Mouse (Mus musculus) midbrain, embryonic 10.5 days (tissue): ENCODE measurements around the gene Pcbp1. TPM values are rescaled to one million over a fixed set of nuclear protein-coding genes. Genes with fewer than 3 reads are reported as not detected.
"Not testable (repeated sequence)": the region's sequence is repeated elsewhere in the genome, so short reads cannot be mapped to it uniquely, and the experiment has no call there.

Experiments used
- DNase-seq: peaks from one replicate; pipeline ENCODE4 v3.0.0-alpha.2; 2017; ENCODE audit warnings: low spot score
- H3K27ac ChIP-seq: fragments of 300-500 bp; sonication (generic); replicated peaks from 2 replicates; pipeline ENCODE4 v1.5.1; 2016; ENCODE audit warnings: mild to moderate bottlenecking
- H3K27me3 ChIP-seq: fragments of 300-500 bp; sonication (generic); 2 replicates; pipeline ENCODE4 v1.6.1; 2016; ENCODE audit warnings: low read depth, mild to moderate bottlenecking; ENCODE audit not compliant: poor library complexity, severe bottlenecking
- H3K36me3 ChIP-seq: fragments of 300-500 bp; sonication (generic); 2 replicates; pipeline ENCODE4 v1.6.1; 2016; ENCODE audit warnings: mild to moderate bottlenecking, moderate library complexity
- H3K4me1 ChIP-seq: fragments of 300-500 bp; sonication (generic); 2 replicates; pipeline ENCODE4 v1.6.1; 2016
- H3K4me3 ChIP-seq: fragments of 300-500 bp; sonication (generic); 2 replicates; pipeline ENCODE4 v1.5.1; 2016; ENCODE audit warnings: mild to moderate bottlenecking, moderate library complexity
- H3K9me3 ChIP-seq: fragments of 300-500 bp; sonication (generic); replicated peaks from 2 replicates; pipeline ENCODE4 v1.6.1; 2016; ENCODE audit warnings: mild to moderate bottlenecking
- WGBS: fragments of 180-500 bp; shearing (Covaris S2); methylation state at CpG from one replicate; pipeline ENCODE4 v1.1.7; 2016; 5-methylcytosine and 5-hydroxymethylcytosine counted together
- polyA plus RNA-seq: library from polyadenylated mRNA; unstranded; fragments of >200 nt; fragmentation: Nextera tagmentation; extraction: Ambion mirVana; gene quantifications from 2 replicates; pipeline ENCODE4 v1.2.1, GENCODE M21; 2016

Pcbp1 gene
- polyA plus RNA-seq, result 321 and 408 TPM in 2 replicates

- under 1% methylated on average over 107 of the region's 120 CpGs for WGBS
- peaks cover 33% of the 10 kb centered on the region for H3K4me1 ChIP-seq
- H3K27ac ChIP-seq, result peak within 1 kb of the TSS; percentile 100
- DNase-seq, result peak; percentile 95
- H3K9me3 ChIP-seq, result no peaks in the 10 kb centered on the region
- peak within 1 kb of the TSS; percentile 98 for H3K4me3 ChIP-seq
- peaks cover 53% of the 10 kb centered on the region for H3K36me3 ChIP-seq
- H3K27me3 ChIP-seq, result no peaks in the 10 kb centered on the region
These were observed at the start of gene Pcbp1 for GRCm38 (mm10) chr6:86526032-86526960. Gene Pcbp1 (minus strand): TSS chr6:86526321.

GRCm38 (mm10) chr6:86574495-86574894, 48.4 kb upstream of the Pcbp1 start:
- Histone ChIP-seq H3K27ac (no peak overlapping the region), H3K36me3 (no peaks in the 10 kb centered on the region), H3K9me3 (no peaks in the 10 kb centered on the region), H3K4me1 (peaks cover 4% of the 10 kb centered on the region), H3K27me3 (no peaks in the 10 kb centered on the region), H3K4me3 (no peak overlapping the region)
- WGBS, result 96% methylated on average over 3 of the region's 3 CpGs
- DNase-seq, result no peak

- WGBS, result 62% methylated on average over 9 of the region's 9 CpGs
- no peak for DNase-seq
- Histone ChIP-seq H3K9me3 (no peaks in the 10 kb centered on the region), H3K4me1 (no peaks in the 10 kb centered on the region), H3K27me3 (no peaks in the 10 kb centered on the region), H3K4me3 (no peak overlapping the region), H3K27ac (no peak overlapping the region), H3K36me3 (peaks cover 12% of the 10 kb centered on the region)
These were observed 44.7 kb upstream of the Pcbp1 start for GRCm38 (mm10) chr6:86570830-86571229.

GRCm38 (mm10) chr6:86569461-86569820, 43.3 kb upstream of the Pcbp1 start:
- H3K27ac ChIP-seq, result no peak overlapping the region
- no peaks in the 10 kb centered on the region for H3K9me3 ChIP-seq
- peaks cover 26% of the 10 kb centered on the region for H3K36me3 ChIP-seq
- H3K4me1 ChIP-seq, result no peaks in the 10 kb centered on the region
- no peaks in the 10 kb centered on the region for H3K27me3 ChIP-seq
- WGBS, result 77% methylated on average over 3 of the region's 3 CpGs
- no peak overlapping the region for H3K4me3 ChIP-seq
- DNase-seq, result no peak

- no peak for DNase-seq
- H3K27ac ChIP-seq, result 0 out of 2 replicates have a peak overlapping the region, but pooled peaks have one; percentile 19
- no peak overlapping the region for H3K4me3 ChIP-seq
- H3K36me3 ChIP-seq, result peaks cover 29% of the 10 kb centered on the region
- no peaks in the 10 kb centered on the region for H3K9me3 ChIP-seq
- no peaks in the 10 kb centered on the region for H3K27me3 ChIP-seq
- WGBS, result 36% methylated on average over 3 of the region's 3 CpGs
- H3K4me1 ChIP-seq, result no peaks in the 10 kb centered on the region
These were observed 42.8 kb upstream of the Pcbp1 start for GRCm38 (mm10) chr6:86568816-86569460.

GRCm38 (mm10) chr6:86565782-86566181, 39.7 kb upstream of the Pcbp1 start:
- no peak for DNase-seq
- peaks cover 59% of the 10 kb centered on the region for H3K36me3 ChIP-seq
- no peaks in the 10 kb centered on the region for H3K4me1 ChIP-seq
- H3K27me3 ChIP-seq, result no peaks in the 10 kb centered on the region
- no peak overlapping the region for H3K27ac ChIP-seq
- no peaks in the 10 kb centered on the region for H3K9me3 ChIP-seq
- no peak overlapping the region for H3K4me3 ChIP-seq
- WGBS, result 100% methylated on average over 2 of the region's 2 CpGs

GRCm38 (mm10) chr6:86557182-86557581, 31.1 kb upstream of the Pcbp1 start:
- not testable (repeated sequence) for H3K27me3 ChIP-seq, DNase-seq, H3K9me3 ChIP-seq, H3K4me3 ChIP-seq, H3K27ac ChIP-seq, H3K4me1 ChIP-seq
- peaks cover 85% of the 10 kb centered on the region for H3K36me3 ChIP-seq
- 84% methylated on average over 1 of the region's 1 CpGs for WGBS

GRCm38 (mm10) chr6:86556345-86557058, 30.4 kb upstream of the Pcbp1 start:
- Histone ChIP-seq H3K4me1 (no peaks in the 10 kb centered on the region), H3K27me3 (no peaks in the 10 kb centered on the region), H3K9me3 (no peaks in the 10 kb centered on the region), H3K27ac (no peak overlapping the region), H3K36me3 (peaks cover 85% of the 10 kb centered on the region), H3K4me3 (no peak overlapping the region)
- WGBS, result 98% methylated on average over 3 of the region's 3 CpGs
- DNase-seq, result no peak

- Histone ChIP-seq H3K4me1 (peaks cover 4% of the 10 kb centered on the region; the same call in 1 of the 2 replicates), H3K27ac (no peak overlapping the region), H3K9me3 (no peaks in the 10 kb centered on the region), H3K27me3 (no peaks in the 10 kb centered on the region), H3K4me3 (no peak overlapping the region), H3K36me3 (peaks cover 95% of the 10 kb centered on the region)
- WGBS, result 56% methylated on average over 1 of the region's 1 CpGs
- no peak for DNase-seq
These were observed 24.5 kb upstream of the Pcbp1 start for GRCm38 (mm10) chr6:86550587-86550986.

GRCm38 (mm10) chr6:86547880-86548367, 21.8 kb upstream of the Pcbp1 start:
- no peak overlapping the region for H3K27ac ChIP-seq
- no peak for DNase-seq
- no peak overlapping the region for H3K4me3 ChIP-seq
- peaks cover 97% of the 10 kb centered on the region for H3K36me3 ChIP-seq
- no peaks in the 10 kb centered on the region for H3K9me3 ChIP-seq
- H3K4me1 ChIP-seq, result peaks cover 4% of the 10 kb centered on the region; the same call in 1 of the 2 replicates
- H3K27me3 ChIP-seq, result no peaks in the 10 kb centered on the region
- WGBS, result 89% methylated on average over 8 of the region's 8 CpGs

GRCm38 (mm10) chr6:86547228-86547755, 21.2 kb upstream of the Pcbp1 start:
- Histone ChIP-seq H3K27ac (no peak overlapping the region), H3K4me3 (no peak overlapping the region), H3K4me1 (peaks cover 4% of the 10 kb centered on the region; the same call in 1 of the 2 replicates), H3K9me3 (no peaks in the 10 kb centered on the region), H3K36me3 (peaks cover 95% of the 10 kb centered on the region), H3K27me3 (no peaks in the 10 kb centered on the region)
- 98% methylated on average over 1 of the region's 1 CpGs for WGBS
- DNase-seq, result no peak

GRCm38 (mm10) chr6:86545236-86545635, 19.1 kb upstream of the Pcbp1 start:
- H3K36me3 ChIP-seq, result peaks cover 95% of the 10 kb centered on the region
- no peak for DNase-seq
- H3K27ac ChIP-seq, result no peak overlapping the region
- no peaks in the 10 kb centered on the region; the same call in 1 of the 2 replicates for H3K9me3 ChIP-seq
- H3K4me3 ChIP-seq, result no peak overlapping the region
- H3K4me1 ChIP-seq, result peaks cover 2% of the 10 kb centered on the region; the same call in 1 of the 2 replicates
- WGBS, result 66% methylated on average over 4 of the region's 4 CpGs
- H3K27me3 ChIP-seq, result no peaks in the 10 kb centered on the region
